Mouse (Mus musculus) lung, embryonic 15.5 days (tissue): ENCODE results near the gene Mpz. TPM values are rescaled to one million over a fixed set of nuclear protein-coding genes. Genes with fewer than 3 reads are reported as not detected.

ENCODE experiments used
- ATAC-seq: fragments of 200-750 bp; cut with Nextera tagmentation; 2 replicates; pipeline ENCODE4 v1.8.0; 2017; ENCODE audit warnings: moderate number of reproducible peaks, borderline replicate concordance; ENCODE audit not compliant: low FRiP score, low TSS enrichment; ENCODE audit errors: extremely low read depth
- H3K27ac ChIP-seq: fragments of 300-500 bp; sonication (generic); 2 replicates; pipeline ENCODE4 v1.5.1; 2015; ENCODE audit warnings: moderate library complexity, mild to moderate bottlenecking, inconsistent platforms
- H3K27me3 ChIP-seq: fragments of 300-500 bp; sonication (generic); 2 replicates; pipeline ENCODE4 v1.6.1; 2015; ENCODE audit warnings: inconsistent platforms
- H3K36me3 ChIP-seq: fragments of 300-500 bp; sonication (generic); 2 replicates; pipeline ENCODE4 v1.6.1; 2015; ENCODE audit warnings: inconsistent platforms
- H3K4me1 ChIP-seq: fragments of 300-500 bp; sonication (generic); 2 replicates; pipeline ENCODE4 v1.6.1; 2015; ENCODE audit warnings: inconsistent platforms
- H3K4me2 ChIP-seq: fragments of 300-500 bp; sonication (generic); 2 replicates; pipeline ENCODE4 v1.6.1; 2015; ENCODE audit warnings: inconsistent platforms, mild to moderate bottlenecking, moderate library complexity
- H3K4me3 ChIP-seq: fragments of 300-500 bp; sonication (generic); 2 replicates; pipeline ENCODE4 v1.5.1; 2015; ENCODE audit warnings: mild to moderate bottlenecking, inconsistent platforms
- H3K9ac ChIP-seq: fragments of 300-500 bp; sonication (generic); 2 replicates; pipeline ENCODE4 v1.6.1; 2015; ENCODE audit warnings: inconsistent platforms
- H3K9me3 ChIP-seq: fragments of 300-500 bp; sonication (generic); 2 replicates; pipeline ENCODE4 v1.6.1; 2016; ENCODE audit warnings: inconsistent platforms
- WGBS: fragments of 180-500 bp; shearing (Covaris S2); methylation state at CpG from one replicate; pipeline ENCODE4 v1.1.7; 2015; 5-methylcytosine and 5-hydroxymethylcytosine counted together
- polyA plus RNA-seq: library from polyadenylated mRNA; unstranded; fragments of >200 nt; fragmentation: Nextera tagmentation; extraction: Ambion mirVana; gene quantifications from 2 replicates; pipeline ENCODE4 v1.2.1, GENCODE M21; 2015

Gene Mpz
- polyA plus RNA-seq, 1 experiment from 2014 or later: 1.0 TPM

DNA sequence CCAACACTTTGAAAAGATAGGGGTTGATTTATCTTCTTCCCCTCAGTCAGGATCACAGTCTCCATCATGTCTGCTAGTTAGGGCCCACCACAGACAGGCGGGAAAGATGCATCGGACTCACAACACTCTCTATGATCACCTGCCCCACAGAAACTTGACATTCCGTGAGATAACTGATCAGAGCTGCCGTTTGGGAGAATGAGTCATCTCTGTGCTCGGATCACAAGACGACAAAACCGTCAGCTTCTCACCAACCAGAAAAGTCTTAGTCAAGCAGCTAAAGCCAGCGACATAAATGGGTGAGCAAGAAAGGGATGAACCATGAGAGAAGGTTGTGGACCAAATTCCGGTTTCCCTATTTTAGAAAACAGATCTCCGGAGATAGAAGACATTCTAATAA, 41.8 kb downstream of the Mpz start:
- H3K9me3 ChIP-seq: no peaks in the 10 kb centered on the region
- H3K4me2 ChIP-seq: no peak overlapping the region
- H3K27ac ChIP-seq: no peak overlapping the region
- peaks cover 58% of the 10 kb centered on the region for H3K27me3 ChIP-seq
- H3K36me3 ChIP-seq: no peaks in the 10 kb centered on the region
- ATAC-seq: no peak
- WGBS: 49% methylated on average over 10 of the region's 10 CpGs
- H3K4me1 ChIP-seq: peaks cover 24% of the 10 kb centered on the region
- H3K9ac ChIP-seq: no peak overlapping the region
- no peak overlapping the region for H3K4me3 ChIP-seq

DNA sequence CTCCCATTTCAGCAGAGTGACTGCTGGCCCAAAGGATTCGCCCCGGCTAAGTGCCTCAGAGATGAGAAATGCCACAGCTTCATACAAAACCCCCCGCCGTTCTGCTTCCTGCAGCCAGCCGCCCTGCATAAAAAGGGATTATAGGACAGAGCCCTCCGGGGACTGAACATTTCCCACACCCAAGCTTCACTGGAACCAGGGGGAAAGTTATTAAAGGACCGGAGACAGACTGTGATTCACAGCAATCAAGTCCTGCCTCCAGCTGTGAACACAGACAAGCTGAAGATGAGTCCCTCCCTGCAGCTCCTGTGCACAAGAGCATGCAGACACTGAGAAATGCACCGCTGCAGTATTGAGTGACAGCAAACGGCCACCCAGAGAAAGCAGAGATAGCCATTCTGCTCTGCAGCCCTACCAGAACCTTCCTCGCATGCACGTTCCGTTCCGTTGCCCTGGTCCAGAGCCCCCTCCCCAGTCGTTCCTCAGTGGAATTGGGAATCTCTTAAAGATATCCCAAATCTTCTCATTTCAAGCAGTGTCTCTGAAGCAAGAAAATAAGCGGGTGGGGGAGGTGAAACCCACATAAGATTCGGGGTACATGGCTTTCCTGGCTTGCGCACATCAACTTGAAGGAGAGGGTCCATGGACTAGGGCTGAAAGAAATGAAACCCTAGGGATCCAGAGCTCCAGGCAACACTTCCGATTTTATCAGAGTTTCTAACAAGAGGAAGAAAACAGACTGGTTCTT, 42.8 kb downstream of the Mpz start:
- Histone ChIP-seq H3K36me3 (no peaks in the 10 kb centered on the region), H3K9ac (no peak overlapping the region), H3K9me3 (no peaks in the 10 kb centered on the region), H3K27ac (no peak overlapping the region), H3K4me2 (peak overlapping the region; percentile 33), H3K27me3 (peaks cover 65% of the 10 kb centered on the region), H3K4me3 (peak overlapping the region; percentile 0; the same call in 1 of the 2 replicates), H3K4me1 (peaks cover 24% of the 10 kb centered on the region)
- 9% methylated on average over 18 of the region's 18 CpGs for WGBS
- ATAC-seq: no peak

DNA sequence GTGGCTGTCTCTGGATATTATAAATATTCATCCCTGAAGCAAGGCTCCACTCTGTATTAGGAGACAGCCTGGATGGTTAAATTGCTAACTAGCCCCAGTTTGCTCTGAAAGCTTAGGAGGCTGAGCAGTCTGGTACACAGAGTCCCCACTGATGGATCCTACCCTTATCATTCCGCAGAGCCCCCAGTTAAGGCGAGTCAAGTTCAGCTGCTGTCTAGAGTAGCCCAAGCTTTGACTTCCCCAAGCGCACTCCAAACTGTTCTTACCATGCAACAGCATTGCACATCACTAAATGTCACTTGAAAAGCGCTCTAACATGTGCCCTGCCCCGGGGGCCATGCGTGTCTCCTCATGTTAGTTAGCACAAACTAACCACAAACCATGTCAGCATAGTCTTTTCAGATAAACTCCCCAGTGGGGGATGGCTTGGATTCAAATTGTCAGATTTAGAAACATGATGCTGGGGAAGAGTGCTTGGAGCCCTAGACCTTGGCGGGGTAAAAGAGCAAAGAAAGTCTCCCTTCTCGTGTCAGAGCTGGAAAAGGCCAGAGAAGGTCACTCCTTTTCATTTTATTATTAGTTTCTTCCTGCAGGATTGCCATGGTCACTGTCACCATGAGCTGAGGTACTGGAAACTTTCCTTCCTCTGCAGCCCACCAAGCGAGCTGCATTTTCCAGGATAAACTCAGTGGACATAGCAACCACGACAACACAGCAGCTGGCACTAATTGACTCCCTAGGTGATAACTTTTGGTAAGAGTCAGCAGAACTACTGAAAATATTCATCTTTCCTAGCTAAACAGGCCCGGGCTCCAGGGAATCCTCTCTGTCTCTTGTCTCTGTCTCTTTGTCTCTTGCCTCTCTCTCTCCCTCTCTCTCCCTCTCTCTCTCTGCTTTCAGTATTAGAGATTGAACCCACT, 43.7 kb downstream of the Mpz start:
- peaks cover 71% of the 10 kb centered on the region for H3K27me3 ChIP-seq
- no peak overlapping the region for H3K4me3 ChIP-seq
- no peak for ATAC-seq
- H3K4me1 ChIP-seq: peaks cover 20% of the 10 kb centered on the region
- no peaks in the 10 kb centered on the region for H3K36me3 ChIP-seq
- 32% methylated on average over 11 of the region's 11 CpGs for WGBS
- no peaks in the 10 kb centered on the region for H3K9me3 ChIP-seq
- H3K9ac ChIP-seq: no peak overlapping the region
- H3K27ac ChIP-seq: no peak overlapping the region
- no peak overlapping the region for H3K4me2 ChIP-seq

DNA sequence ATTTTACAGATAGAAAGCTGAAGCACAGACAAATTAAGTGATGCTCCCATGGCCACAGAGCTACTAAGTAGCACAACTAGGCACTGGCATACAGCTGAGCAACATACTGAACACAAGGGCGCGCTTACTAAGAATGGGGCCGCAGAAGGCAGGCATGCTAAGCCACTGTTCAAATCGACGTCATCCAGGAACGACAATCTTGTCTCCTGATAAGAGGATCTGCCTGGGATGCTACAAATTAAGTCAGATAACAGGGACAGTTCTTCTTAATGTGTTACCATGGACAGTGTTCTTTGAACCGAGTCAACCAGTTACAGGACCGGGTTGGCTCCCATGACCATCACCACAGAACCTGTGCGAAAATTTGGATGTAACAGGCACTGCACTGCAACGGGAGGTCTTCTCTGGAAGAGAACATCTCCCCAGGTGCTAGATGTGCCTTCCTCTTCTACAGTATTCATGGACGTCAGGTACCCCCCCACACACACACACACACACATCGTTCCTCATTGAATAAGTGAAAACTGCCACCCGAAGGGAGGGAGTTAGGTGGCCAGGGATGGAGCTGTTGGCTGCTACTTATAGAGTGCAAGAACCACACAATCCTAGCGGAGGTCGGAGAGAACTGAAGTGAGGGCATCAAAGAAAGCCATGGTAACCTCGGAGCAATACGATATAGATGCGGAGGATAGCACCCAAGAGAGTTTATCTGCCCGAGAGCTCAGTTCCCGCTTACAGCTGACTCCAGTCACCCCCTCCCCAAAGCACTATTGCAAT, 44.7 kb downstream of the Mpz start:
- Histone ChIP-seq H3K36me3 (no peaks in the 10 kb centered on the region), H3K4me1 (peaks cover 14% of the 10 kb centered on the region), H3K4me2 (peak overlapping the region; percentile 78), H3K9ac (no peak overlapping the region), H3K9me3 (no peaks in the 10 kb centered on the region), H3K27me3 (peaks cover 71% of the 10 kb centered on the region), H3K4me3 (peak overlapping the region; percentile 47), H3K27ac (no peak overlapping the region)
- WGBS: 9% methylated on average over 20 of the region's 20 CpGs
- ATAC-seq: 0 out of 2 replicates have a peak, but pooled peaks have one; percentile 52

DNA sequence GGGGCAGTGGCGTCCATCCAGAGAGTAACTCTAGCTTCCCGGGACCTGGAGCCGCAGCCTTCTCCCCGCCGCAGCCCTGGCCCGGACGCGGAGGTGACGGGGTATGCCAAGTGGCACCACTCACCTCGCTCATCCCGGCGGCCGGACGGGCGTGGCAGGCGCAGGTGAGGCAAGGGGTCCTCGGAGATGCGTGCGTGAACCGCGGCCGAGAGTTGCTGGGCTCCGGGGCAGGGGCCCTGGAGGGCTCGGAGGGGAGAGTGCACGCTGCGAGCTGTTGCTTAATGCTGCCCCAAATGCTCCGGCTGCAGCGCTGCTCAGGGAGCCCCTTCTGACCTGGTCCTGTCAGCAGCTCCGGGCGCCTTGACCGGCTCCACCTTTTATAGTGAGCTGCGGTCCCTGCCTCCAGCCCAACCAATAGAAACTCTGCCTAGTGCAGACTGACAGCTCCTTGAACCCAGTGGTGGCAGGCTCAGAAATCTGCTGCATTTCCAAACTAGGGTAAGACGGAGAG, 45.4 kb downstream of the Mpz start, which contains the start of gene Pcp4l1:
Gene Pcp4l1 (minus strand): TSS at position 382 of the 511 bp plus-strand sequence.
- ATAC-seq: peak; percentile 90; the same call in 1 of the 2 replicates
- 0 out of 2 replicates have a peak within 1 kb of the TSS, but pooled peaks have one; percentile 1 for H3K9ac ChIP-seq
- peaks cover 14% of the 10 kb centered on the region for H3K4me1 ChIP-seq
- WGBS: under 1% methylated on average over 33 of the region's 33 CpGs
- H3K27me3 ChIP-seq: peaks cover 71% of the 10 kb centered on the region
- H3K4me3 ChIP-seq: peak within 1 kb of the TSS; percentile 47
- H3K36me3 ChIP-seq: no peaks in the 10 kb centered on the region
- H3K4me2 ChIP-seq: peak within 1 kb of the TSS; percentile 78
- H3K9me3 ChIP-seq: no peaks in the 10 kb centered on the region
- H3K27ac ChIP-seq: no peak within 1 kb of the TSS

DNA sequence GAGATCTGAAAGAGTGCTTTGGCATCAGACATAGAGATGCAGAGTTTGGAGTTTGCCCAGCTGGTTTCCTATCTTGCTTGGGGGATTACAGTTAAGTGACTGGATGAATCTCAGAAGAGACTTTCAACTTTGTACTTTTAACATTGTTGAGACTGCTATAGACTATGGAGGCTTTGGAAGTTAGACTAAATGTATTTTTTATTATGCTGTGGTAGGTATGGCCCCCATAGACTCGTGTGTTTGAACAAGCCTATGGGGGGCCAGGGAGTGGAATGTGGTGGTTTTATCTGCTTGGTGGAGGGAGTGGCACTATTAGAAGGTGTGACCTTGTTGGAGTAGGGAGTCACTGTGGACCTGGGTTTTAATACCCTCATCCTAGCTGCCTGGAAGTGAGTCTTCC, 49.0 kb downstream of the Mpz start:
- Histone ChIP-seq H3K4me1 (peaks cover 9% of the 10 kb centered on the region; the same call in 1 of the 2 replicates), H3K27ac (no peak overlapping the region), H3K9ac (no peak overlapping the region), H3K4me3 (no peak overlapping the region), H3K36me3 (no peaks in the 10 kb centered on the region), H3K27me3 (peaks cover 41% of the 10 kb centered on the region), H3K4me2 (no peak overlapping the region), H3K9me3 (no peaks in the 10 kb centered on the region)
- 31% methylated on average over 1 of the region's 1 CpGs for WGBS
- no peak for ATAC-seq

DNA sequence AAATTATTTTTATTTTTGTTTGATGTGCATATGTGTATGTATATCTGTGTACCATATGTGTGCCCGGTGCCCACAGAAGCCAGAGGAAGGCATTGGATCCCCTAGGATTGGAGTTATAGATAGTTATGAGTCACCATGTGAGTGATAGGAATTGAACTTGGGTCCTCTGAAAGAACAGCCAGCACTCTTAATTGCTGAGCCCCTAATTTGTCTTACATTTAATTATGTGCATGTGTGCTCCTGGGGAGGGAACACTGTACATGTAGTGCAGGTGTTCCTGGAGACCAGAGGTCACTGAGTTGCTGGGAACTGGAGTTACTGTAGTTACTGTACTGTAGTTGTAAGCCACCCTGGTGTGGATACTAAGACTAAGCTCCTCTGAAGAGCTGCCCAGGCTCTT, 50.3 kb downstream of the Mpz start:
- WGBS: 90% methylated on average over 1 of the region's 1 CpGs
- H3K4me3 ChIP-seq: no peak overlapping the region

DNA sequence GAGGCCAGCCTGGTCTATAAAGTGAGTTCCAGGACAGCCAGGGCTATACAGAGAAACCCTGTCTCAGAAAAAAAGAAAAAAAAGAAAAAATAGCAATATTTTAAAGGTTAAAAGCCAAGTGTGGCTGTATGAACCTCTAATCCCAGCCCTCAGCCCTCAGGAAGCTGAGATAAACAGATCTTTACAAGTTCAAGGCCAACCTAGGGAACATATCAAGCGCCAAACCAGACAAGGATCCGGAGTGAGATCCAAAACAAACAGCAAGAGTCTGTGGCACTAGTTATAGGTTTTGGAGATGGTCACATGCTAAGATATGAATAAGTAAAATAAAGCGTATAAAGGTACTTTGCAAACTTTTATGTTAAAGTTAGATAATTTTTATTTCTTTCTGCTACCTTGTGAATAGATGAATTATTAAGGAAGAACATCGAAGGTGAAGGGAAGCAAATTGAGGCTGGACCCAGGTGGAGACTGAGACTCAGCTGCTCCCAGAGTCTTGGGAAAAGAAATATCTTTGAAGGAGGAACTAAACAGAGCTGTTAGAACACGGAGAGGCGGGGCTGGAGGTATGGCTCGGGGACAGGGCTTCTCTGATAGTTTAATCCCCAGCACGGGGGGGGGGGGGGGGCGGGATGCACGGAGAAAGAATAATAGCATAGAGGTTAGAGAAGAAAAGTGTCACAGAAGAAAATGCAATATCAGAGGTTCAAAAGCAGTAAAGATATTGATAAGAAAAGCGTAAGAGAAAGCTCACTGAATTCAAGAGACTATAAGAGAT, 53.1 kb downstream of the Mpz start:
- H3K27ac ChIP-seq: no peak overlapping the region
- no peaks in the 10 kb centered on the region for H3K9me3 ChIP-seq
- no peaks in the 10 kb centered on the region for H3K4me1 ChIP-seq
- H3K27me3 ChIP-seq: 0 out of 2 replicates have a peak, but pooled peaks cover 6% of the 10 kb centered on the region
- H3K4me2 ChIP-seq: no peak overlapping the region
- H3K9ac ChIP-seq: no peak overlapping the region
- H3K4me3 ChIP-seq: no peak overlapping the region
- ATAC-seq: no peak
- 46% methylated on average over 10 of the region's 11 CpGs for WGBS
- no peaks in the 10 kb centered on the region for H3K36me3 ChIP-seq

More for the DNA sequence above, 50.3 kb downstream of the Mpz start:
- H3K4me1 ChIP-seq: peaks cover 6% of the 10 kb centered on the region; the same call in 1 of the 2 replicates
- H3K36me3 ChIP-seq: no peaks in the 10 kb centered on the region
- H3K4me2 ChIP-seq: no peak overlapping the region
- H3K27ac ChIP-seq: no peak overlapping the region
- H3K9ac ChIP-seq: no peak overlapping the region
- no peaks in the 10 kb centered on the region for H3K9me3 ChIP-seq
- peaks cover 32% of the 10 kb centered on the region for H3K27me3 ChIP-seq
- no peak for ATAC-seq

DNA sequence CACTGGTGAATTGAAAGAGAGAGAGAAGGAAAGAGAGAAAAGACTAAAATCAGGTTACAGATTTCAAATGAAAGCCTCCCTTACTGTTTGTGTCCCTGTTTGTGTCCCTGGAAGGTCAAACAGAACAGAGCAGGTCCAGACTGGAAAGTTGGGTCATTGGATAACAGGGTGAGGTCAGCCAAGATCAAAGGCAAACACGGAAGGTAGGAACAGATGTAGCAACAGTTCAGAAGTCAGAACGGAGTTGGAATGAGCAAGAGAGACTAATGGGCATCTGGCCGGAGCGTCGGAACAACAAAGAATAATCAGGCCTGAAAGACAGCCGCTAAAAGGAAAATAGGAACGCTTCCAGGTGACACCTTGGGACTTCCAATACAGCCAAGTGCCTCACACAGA, 53.7 kb downstream of the Mpz start:
- WGBS: 54% methylated on average over 7 of the region's 7 CpGs
- no peak overlapping the region for H3K27ac ChIP-seq

DNA sequence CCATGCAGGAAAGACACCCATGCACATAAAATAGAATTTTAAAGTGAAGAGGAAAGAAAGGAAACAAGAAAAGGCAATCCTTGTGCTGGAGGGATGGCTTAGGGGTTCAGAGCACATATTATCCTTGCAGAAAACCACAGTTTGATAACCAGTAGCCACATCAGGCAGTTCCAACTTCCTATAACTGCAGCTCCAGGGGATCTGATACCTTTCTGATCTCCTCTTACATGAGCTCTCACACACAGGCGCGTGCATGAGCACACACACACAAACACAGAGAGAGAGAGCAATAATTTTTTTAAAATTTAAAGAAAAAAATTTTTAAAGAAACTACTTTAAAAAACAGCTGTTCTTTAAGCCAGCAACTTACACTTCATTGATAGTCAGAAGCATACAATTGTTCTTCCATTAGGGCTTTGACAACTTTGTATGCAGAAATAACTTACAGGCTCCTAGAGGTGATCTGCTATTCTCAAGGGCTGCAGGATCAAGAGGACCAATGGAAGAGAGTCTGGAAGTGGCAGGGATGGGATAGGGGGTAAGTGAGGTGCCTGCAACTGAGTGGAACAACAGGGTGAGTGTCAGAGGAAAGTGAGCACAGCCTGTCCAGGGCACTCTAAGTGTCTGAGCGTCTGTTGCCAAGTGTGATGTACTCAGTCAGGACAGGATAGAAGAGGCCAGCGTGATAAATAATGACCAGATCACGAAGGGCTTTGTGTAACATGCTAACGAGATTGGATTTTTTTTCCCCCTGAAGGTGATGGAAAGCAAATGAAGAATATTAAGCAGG, 55.4 kb downstream of the Mpz start:
- no peaks in the 10 kb centered on the region for H3K36me3 ChIP-seq
- H3K9ac ChIP-seq: no peak overlapping the region
- no peak overlapping the region for H3K4me3 ChIP-seq
- WGBS: 70% methylated on average over 6 of the region's 6 CpGs
- no peak overlapping the region for H3K27ac ChIP-seq
- ATAC-seq: no peak
- no peaks in the 10 kb centered on the region for H3K4me1 ChIP-seq
- H3K4me2 ChIP-seq: no peak overlapping the region
- H3K27me3 ChIP-seq: 0 out of 2 replicates have a peak, but pooled peaks cover 4% of the 10 kb centered on the region
- no peaks in the 10 kb centered on the region for H3K9me3 ChIP-seq

More for the DNA sequence above, 53.7 kb downstream of the Mpz start:
- H3K9ac ChIP-seq: no peak overlapping the region
- ATAC-seq: no peak
- H3K4me3 ChIP-seq: no peak overlapping the region
- no peaks in the 10 kb centered on the region for H3K4me1 ChIP-seq
- H3K36me3 ChIP-seq: no peaks in the 10 kb centered on the region
- H3K9me3 ChIP-seq: no peaks in the 10 kb centered on the region
- no peak overlapping the region for H3K4me2 ChIP-seq
- H3K27me3 ChIP-seq: 0 out of 2 replicates have a peak, but pooled peaks cover 4% of the 10 kb centered on the region
